Mouse (Mus musculus): ENCODE results near the gene Stradb.

Gene Stradb

GRCm38 (mm10) chr1:58959682-58960081 lies 13.6 kb upstream of the Stradb start:
- no peak for DNase-seq (ENCODE audit: low spot score in 2 of 2)

GRCm38 (mm10) chr1:58961152-58961893 lies 12.0 kb upstream of the Stradb start:
- peak in 1 of 2 experiments; percentile 40 for DNase-seq (ENCODE audit: low spot score in 2 of 2)

GRCm38 (mm10) chr1:58962418-58962817 lies 10.9 kb upstream of the Stradb start:
- peak; percentile 49 to 52 for DNase-seq (ENCODE audit: low spot score in 2 of 2)

- DNase-seq (ENCODE audit: low spot score in 2 of 2), result peak in 1 of 2 experiments; percentile 26
These were observed 10.5 kb upstream of the Stradb start for GRCm38 (mm10) chr1:58962865-58963264.

- DNase-seq (ENCODE audit: low spot score in 2 of 2), result no peak
These were observed 5.8 kb upstream of the Stradb start for GRCm38 (mm10) chr1:58967534-58967933.

- DNase-seq (ENCODE audit: low spot score in 2 of 2), result peak in 1 of 2 experiments; percentile 35
These were observed 3.3 kb upstream of the Stradb start for GRCm38 (mm10) chr1:58970054-58970453.

- DNase-seq (ENCODE audit: low spot score in 2 of 2), result peak; percentile 37 to 42
These were observed 2.2 kb upstream of the Stradb start for GRCm38 (mm10) chr1:58971097-58971496.

- no peak for DNase-seq (ENCODE audit: low spot score in 2 of 2)
These were observed 414 bp upstream of the Stradb start for GRCm38 (mm10) chr1:58972851-58973365.

GRCm38 (mm10) chr1:58982276-58982675 lies 9.0 kb downstream of the Stradb start:
- no peak for DNase-seq (ENCODE audit: low spot score in 2 of 2)

GRCm38 (mm10) chr1:58984586-58984985 lies 11.3 kb downstream of the Stradb start:
- DNase-seq (ENCODE audit: low spot score in 2 of 2), result no peak

- peak in 1 of 2 experiments; percentile 52 for DNase-seq (ENCODE audit: low spot score in 2 of 2)
These were observed 19.8 kb downstream of the Stradb start for GRCm38 (mm10) chr1:58993144-58993543.

- DNase-seq (ENCODE audit: low spot score in 2 of 2), result no peak
These were observed 20.4 kb downstream of the Stradb start for GRCm38 (mm10) chr1:58993723-58994122.

GRCm38 (mm10) chr1:58995313-58995712 lies 22.0 kb downstream of the Stradb start:
- peak in 1 of 2 experiments; percentile 34 for DNase-seq (ENCODE audit: low spot score in 2 of 2)

- DNase-seq (ENCODE audit: low spot score in 2 of 2), result peak in 1 of 2 experiments; percentile 46
These were observed 35.9 kb downstream of the Stradb start for GRCm38 (mm10) chr1:59009250-59009649.

GRCm38 (mm10) chr1:59021556-59021955 lies 48.2 kb downstream of the Stradb start:
- no peak for DNase-seq (ENCODE audit: low spot score in 2 of 2)

GRCm38 (mm10) chr1:59037723-59038122 lies 64.4 kb downstream of the Stradb start:
- no peak for DNase-seq (ENCODE audit: low spot score in 2 of 2)
